Mouse (Mus musculus): ENCODE measurements around the gene Kcnip4. TPM values are rescaled to one million over a fixed set of nuclear protein-coding genes. Genes with fewer than 3 reads are reported as not detected.
A peak's percentile ranks its signal among the peaks of the same experiment; 100 is the strongest.

Gene Kcnip4
- total RNA-seq, 2 experiments from 2014 or later, result 0.21 TPM; not detected in 1

DNA sequence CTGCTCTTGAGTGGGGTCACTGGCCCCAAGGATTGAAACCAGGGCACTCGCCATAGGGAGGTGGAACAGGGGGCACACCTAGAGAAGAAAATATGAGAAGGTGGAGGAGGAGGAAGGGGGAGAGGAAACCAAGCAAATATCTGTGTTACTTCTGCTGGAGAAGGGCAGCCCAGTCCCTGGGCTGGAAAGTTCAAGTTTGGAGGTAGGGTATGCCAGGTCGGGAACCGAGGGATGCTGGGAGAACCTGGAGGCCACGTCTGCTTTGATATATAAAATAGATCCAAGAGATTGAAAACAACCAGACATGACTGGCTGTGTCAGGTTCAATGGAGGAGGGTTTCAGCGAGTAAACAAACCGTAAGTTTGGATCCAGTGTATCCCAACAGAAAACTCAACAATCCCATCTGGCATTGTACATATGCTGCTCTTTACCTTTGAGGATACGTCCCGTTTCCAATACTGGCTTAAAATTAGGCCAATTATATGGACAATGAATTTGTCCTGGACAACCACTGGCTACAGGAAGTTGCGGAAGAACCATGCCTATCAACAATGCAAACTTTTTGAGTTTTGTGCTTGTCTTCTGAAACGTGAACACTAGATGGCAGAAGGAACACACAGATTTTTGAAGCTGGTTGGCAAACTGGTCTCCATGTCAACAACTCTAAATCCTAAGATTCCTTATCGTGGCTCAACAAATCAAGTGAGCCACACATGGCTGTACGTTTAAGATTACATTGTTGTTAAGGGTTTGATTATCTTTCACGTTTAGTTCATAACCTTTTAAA, 155.9 kb downstream of the Kcnip4 start:
- ATAC-seq (replicated peaks; ENCODE audit: poor library complexity), result peak; percentile 76

DNA sequence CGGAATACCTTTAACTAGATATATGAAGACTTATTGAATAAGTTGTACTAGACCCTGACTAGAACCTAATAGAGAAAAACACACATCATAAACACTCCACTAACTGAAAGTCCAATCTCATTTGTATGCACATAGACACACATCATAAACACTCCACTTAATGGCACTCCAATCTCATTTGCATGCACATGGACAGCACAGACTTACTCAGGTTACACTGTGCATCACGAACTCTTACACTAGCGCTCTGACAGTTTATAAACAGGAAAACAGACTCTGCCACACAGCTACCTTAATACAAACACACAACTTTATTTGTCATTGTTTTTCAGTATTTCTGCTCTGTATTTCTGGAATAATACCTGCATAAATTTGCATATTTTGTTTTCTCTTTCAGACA, 168.3 kb downstream of the Kcnip4 start:
- no peak for ATAC-seq (replicated peaks; ENCODE audit: poor library complexity)

DNA sequence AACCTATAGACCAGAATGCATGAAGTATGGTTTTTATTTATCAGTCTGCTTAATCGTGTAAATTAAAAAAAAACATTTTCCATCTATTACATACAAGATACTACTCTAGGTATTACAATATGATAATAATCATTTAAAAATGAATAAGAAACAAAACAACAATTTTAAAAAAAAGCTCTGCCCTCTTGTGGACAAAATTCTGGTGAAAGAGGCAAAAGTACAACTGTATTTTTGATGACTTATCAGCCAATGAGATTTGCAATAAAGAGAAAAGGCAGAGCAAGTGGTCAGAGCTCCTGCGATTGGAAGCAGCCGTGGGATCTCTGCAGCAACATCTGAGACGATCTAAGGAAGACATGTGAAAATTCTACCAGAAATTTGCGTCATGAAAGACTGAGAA, 172.6 kb downstream of the Kcnip4 start:
- ATAC-seq (replicated peaks; ENCODE audit: poor library complexity), result no peak

DNA sequence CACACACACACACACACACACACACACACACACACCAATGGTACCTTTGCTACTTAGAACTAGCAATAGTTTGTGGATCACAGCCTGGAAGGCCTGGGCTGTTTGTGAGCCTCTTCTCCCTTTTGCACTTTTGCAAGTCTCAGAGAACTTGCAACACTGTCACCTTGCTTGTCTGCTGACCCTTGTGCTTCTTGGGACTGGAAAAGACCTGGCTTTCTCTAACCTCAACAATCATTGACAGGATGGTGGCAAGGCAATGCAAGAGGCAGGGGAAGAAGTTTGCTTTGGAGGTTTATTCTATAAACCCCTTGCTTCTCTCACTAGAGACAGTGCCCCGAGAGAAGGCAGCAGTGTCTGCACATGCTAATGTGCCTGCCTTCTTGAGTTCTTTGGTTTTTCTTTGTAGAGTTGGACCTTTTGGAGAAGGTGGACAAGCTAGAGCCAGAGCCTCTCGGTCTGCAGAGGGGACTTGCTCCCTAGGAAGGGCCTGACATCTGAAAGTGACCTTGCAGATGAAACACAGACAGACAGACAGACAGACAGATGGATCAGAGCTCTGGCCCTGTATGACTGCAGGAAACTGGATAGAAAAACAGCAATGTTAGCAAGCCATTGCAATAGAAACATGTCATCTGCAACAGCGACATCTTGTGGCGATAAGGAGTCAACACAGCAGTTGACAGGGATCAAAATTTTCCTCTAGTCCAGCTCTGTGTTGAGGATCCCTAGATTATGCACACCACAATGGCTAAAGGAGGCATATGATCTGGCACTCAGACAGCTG, 174.4 kb downstream of the Kcnip4 start:
- ATAC-seq (replicated peaks; ENCODE audit: poor library complexity), result peak; percentile 83

DNA sequence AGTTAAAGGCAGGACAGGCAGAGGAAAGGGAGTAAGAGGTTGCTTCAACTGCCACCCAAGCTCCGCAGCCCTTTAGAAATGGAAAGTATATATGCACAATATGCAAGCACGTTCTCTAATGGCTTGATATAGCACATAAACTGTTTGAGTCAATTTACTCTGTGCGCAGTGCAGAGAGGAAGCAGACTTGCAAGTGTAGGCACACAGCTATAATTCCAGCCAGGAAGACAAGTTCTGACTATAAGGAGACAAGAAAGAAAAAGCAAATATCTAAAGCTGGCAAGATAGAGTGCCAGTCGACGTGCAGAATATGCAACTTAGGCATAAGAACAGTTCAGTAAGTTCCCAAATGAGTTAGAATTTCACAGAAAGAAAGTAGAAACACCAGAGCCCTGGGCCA, 175.2 kb downstream of the Kcnip4 start:
- ATAC-seq (replicated peaks; ENCODE audit: poor library complexity), result no peak

DNA sequence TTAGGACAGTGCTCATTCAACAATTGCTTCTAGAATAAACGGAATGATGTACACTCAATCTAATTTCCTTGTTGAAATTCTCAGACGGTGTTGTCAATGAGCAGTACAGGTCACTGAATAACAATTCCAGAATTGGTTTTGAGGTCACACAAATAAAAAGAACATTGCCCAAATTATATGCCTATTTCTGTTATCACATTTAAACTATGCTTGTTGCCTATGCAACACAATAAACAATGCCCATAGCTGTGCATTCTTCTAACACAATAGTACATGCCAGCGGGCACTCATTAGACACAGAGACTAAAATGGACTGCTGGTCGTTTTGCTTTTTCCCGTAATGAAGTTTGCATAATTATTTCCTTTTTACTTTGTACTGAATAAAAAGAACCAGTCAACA, 176.2 kb downstream of the Kcnip4 start:
- ATAC-seq (replicated peaks; ENCODE audit: poor library complexity), result no peak

DNA sequence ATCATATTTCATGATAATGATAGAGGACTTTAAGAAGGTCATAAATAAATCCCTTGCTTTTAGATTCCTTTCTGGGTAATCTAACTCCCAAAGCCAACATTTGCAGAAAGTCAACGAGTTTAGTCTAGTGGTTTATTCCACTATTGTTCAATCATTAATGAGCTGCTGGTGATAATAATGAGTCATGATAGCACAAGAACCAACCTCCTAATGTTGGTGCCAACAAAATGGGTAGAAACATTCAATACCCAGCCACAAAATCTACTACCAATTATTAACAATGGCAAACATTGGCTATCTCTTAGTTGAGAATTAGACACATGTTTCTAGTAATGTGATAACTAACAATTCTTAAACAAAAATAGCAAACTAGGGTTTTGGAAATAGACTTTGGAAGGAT, 180.1 kb downstream of the Kcnip4 start:
- ATAC-seq (replicated peaks; ENCODE audit: poor library complexity), result no peak

DNA sequence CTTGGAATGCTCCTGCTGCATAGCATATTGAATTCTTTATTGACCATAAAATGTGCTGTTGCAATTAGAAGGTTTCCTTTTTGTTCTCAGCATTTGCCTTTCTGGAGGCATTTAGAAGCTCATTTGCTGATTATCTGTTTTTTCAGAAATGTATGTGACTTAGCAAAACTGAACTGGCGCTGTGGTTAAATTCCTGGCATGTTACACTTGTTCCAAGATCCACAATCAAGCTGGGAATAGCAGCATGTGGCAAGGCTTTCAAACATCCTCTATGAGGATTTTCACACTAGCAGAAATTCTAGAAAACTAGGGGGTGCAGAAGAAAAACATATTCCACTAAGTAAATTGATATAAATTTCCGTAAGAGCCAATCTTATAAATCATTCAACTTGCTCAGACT, 187.5 kb downstream of the Kcnip4 start:
- no peak for ATAC-seq (replicated peaks; ENCODE audit: poor library complexity)

DNA sequence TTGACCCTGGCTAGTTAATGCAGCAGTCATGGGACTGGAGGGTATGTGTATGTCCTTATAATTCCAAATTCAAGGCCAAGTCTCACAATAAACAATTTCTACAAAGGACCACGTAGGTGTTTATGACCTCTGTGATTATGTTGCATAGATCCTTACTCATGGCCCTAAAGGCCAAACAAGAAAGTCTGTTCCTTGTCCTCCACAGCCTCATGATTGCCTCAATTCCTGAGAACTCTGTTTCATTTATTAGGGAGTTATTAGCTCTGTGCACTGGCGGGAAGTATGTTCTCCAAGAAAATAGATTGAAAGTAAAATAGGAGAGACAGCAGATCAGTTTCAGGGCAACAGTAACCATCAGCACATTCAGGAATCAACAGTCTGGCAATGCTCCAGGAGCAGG, 191.6 kb downstream of the Kcnip4 start:
- ATAC-seq (replicated peaks; ENCODE audit: poor library complexity), result no peak

DNA sequence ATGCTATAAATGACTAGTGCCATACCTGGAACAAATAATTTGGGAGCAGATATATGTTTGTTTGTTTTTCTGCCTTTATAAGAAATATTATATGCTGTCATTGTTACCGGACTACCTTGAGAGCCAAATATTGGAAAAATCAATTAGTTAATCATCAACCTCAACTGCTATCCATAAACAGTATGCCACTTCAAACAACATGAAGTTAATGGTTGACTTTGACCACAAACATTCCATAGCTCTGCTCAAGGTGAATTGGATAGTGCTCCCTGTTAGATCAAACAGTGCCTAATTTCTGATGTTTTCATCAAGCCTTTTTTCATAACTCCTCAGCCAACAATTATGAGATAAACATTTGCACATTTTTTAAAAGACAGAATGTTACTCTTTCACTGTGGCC, 195.7 kb downstream of the Kcnip4 start:
- no peak for ATAC-seq (replicated peaks; ENCODE audit: poor library complexity)

DNA sequence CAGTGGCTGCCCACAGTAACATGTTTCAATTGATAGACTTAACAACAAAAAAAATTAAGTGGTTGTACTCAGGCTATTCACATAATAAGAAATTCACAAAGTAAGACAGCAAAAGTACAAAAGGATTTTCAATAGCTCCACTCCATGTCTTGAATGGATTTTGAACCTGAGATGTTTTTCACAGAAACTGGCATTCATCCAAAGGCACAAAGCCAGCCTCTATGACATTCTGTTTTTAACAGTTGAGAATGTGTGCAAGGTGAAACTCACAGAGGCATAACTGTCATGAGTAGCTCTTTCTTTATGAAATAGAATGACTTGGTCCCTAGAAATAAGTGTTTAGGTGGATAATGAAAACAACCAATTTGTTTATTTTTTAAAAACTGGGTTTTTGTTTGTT, 206.0 kb downstream of the Kcnip4 start:
- no peak for ATAC-seq (replicated peaks; ENCODE audit: poor library complexity)

DNA sequence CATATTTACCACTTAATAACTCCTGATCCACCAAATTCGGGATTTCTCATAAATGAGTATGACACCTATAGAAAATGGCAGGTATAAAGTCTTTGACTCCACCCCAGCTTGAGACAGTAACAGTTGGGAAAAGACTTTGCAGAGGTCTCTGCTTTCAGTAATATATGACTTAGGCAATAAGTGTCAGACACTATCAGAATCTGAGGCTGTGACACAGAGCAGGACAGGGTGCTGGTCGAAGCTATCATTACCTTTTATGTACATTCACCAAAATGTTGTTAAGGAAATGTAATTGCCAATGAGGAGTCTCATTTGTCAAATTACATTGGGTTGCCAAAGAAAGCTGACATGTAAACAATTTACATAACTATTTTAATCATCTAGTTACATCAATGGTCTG, 206.8 kb downstream of the Kcnip4 start:
- ATAC-seq (replicated peaks; ENCODE audit: poor library complexity), result no peak

DNA sequence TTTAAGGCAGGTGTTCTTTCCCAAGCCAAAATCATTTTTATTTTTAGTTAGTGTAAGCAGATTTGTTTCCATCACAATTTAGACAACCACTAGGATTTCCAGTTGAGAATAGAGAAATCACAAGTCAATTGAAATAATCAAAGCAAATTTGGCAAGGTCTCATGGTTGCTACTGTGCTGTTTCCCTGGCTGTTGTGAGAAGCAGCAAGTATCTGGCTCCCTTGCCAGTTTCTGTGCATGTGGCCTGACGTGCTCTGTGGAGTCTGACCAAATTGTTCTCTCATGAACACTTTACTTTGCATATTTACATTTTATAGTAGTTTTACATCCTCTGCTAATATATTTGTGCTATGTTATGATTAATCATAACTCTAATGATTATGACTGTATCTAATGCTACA, 217.9 kb downstream of the Kcnip4 start:
- no peak for ATAC-seq (replicated peaks; ENCODE audit: poor library complexity)

DNA sequence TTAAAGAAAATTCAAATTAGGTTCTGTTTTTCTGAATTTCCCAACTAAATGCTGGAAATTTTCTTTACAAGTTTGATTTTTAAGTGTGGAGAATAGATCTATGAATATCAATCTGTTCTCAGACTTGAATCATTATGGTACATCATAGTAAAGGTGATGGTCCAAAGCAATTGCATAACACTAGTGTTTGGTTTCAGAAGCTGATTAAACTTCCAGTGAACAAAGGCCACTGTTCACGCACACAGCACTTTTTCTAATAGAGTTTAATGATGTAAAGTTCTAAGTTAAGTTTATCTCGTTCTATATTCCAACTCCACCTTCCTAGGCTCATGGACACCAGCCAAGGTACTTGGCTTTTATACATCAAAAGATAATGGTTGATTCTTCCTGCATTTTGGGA, 219.4 kb downstream of the Kcnip4 start:
- ATAC-seq (replicated peaks; ENCODE audit: poor library complexity), result no peak

DNA sequence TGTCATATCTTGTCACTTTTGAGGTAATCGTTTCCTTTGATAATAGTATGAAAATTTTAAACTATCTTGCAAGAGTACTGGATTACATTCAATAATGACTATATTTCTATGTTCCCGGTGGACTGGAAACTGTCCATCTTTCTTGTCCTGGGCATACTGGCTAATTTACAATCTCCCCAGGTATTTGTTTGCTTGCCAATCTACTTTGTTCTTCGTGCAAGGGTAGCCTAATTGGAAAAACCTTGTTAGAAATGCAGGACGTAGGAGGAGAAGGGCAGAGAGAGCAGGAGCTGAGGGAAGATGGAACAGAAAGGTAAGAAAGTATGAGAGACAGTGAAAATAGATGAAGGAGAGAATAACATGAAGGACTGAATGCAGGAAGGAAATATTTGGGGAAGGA, 226.1 kb downstream of the Kcnip4 start:
- no peak for ATAC-seq (replicated peaks; ENCODE audit: poor library complexity)

DNA sequence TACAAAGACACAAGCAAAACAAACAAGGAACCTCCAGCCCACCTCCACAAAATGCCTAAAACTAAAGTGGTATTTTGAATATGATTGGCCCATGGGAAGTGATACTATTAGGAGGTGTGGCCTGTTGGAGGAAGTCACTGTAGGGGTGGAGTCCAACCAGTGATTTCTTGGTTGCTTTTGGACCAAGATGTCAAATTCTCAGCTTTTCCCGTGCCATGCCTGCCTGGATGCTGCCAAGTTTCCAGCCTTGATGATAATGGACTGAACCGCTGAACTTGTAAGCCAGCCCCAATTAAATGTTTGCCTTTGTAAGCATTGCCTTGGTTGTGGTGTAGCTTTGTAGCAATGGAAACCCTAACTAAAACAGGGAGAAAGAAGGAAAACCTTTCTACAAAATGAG, 232.3 kb downstream of the Kcnip4 start:
- no peak for ATAC-seq (replicated peaks; ENCODE audit: poor library complexity)

DNA sequence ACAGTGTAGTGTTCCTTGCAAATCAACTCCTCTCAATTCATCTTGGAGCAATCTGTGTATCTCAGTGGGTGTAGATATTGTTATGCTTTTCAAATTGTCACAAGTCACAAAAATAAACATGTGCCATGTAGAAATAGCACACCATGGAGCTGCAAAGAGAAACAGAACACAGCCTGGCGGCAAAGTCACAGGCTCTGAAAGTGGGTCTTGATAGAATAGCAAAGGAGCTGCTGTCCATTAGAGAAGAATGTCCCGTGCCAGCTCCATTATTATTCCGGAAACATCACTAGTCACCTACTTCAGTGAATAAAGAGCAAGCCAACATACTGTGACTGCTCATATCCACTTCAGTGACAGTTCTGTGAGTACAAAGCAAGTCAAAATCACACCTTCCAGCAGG, 232.9 kb downstream of the Kcnip4 start:
- ATAC-seq (replicated peaks; ENCODE audit: poor library complexity), result no peak

DNA sequence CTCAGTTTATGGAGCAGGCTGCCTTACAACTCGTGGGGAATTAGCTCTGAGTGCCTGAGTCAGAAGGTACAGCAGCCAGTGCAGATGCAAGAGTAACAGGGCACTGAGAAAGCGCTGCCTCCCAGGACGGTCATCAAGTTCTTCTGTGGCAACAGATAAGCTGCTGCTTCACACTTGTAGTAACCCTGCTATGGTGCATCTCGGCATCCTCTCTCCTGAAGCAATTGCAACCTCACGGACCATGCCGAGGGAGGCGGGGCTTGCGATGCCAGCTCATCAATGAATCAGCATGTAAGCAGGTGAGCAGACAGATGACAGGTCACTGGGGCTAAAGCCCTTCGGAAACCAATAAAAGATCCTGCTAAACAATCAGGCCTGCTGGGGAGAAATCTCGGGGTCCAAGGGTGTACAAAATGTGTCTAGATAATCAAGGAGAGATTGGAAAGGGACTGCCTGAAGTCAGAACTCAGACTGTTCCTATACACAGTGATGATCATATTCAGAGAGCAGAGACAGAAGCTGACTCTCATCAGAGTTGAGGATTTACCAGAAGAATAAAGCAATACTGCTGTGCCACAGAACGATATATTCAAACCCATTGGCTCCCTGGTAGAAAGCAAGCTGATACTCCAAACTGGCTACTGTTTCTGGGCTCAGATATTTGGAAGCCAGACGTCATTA, 239.1 kb downstream of the Kcnip4 start:
- no peak for ATAC-seq (replicated peaks; ENCODE audit: poor library complexity)

DNA sequence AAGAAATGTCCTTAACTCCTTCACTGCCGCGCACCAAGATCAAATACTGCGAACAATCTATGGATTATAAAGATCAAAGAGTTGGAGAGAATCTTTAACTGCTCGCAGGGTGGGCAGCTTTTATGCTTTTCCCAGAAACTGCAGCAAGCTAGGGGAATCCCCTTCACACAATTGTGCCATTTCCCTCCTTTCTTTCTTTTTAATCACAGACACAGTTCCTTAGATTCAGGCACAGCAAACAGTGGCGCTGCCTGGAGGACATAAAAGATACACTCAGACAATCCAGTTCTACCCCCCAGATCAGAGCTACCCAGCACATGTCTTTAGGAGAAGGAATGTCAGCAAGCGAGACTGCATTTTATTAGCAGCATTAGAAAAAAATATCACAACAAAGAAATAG, 239.9 kb downstream of the Kcnip4 start:
- no peak for ATAC-seq (replicated peaks; ENCODE audit: poor library complexity)

DNA sequence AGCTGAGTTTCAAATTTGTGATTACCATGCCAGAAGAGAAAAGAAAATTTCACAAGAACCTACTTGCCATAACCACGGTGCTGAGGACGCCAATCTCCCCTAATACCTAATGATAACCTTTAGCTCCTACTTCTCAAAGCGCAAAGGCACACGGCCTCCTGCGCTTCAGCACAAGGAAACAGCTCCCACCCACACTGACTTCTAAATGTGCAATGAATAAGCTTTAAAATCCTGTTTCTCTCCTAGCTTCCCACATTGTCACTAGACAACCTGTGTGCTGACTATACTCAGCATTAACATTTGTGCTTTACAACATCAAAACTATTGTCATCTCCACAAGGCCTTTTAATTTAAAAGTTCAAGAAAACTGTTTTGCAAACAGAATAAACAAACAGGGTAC, 241.3 kb downstream of the Kcnip4 start:
- ATAC-seq (replicated peaks; ENCODE audit: poor library complexity), result no peak

DNA sequence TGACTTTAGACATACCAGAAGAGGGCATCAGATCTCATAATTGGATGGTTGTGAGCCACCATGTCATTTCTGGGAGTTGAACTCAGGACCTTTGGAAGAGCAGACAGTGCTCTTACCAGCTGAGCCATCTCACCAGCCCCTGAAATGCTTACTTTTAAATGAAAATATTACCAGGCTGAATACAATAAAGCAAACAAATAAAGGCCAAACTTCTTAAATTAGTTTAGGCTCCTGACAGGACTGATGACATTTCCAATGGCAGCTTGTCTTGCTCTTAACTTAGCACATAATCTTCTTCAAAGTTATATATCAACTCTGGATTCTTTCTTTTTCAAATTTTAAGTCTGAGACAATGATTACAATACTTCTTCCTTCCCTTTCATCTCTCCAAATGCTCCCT, 252.8 kb downstream of the Kcnip4 start:
- no peak for ATAC-seq (replicated peaks; ENCODE audit: poor library complexity)

DNA sequence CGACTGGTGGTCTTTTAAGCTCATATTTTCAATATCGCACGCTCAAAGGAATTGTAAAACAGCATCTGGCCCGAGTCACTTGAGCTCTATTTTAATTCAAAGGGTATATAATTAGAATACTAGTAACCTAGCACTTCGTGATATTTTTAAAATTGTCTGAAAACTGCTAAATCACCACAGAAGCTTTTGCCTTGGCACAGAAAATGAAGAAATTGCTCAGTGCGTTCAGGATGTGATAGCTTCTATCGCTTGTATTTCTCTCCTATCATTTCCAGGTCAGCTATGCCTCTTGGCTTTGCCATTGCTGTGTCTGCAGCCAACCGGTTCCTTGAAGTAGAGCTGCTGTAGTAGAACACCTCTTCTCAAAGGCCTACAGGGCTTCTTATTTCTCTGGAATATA, 255.9 kb downstream of the Kcnip4 start:
- ATAC-seq (replicated peaks; ENCODE audit: poor library complexity), result no peak
